Mouse (Mus musculus) liver, embryonic 12.5 days (tissue): ENCODE data around the gene Krt24. TPM values are rescaled to one million over a fixed set of nuclear protein-coding genes. Genes with fewer than 3 reads are reported as not detected.

Experiments used
- ATAC-seq: fragments of 200-750 bp; cut with Nextera tagmentation; 2 replicates; pipeline ENCODE4 v1.8.0; 2017; ENCODE audit warnings: moderate number of reproducible peaks, mild to moderate bottlenecking, moderate library complexity
- H3K27ac ChIP-seq: fragments of 300-500 bp; sonication (generic); 2 replicates; pipeline ENCODE4 v1.5.1; 2016; ENCODE audit warnings: mild to moderate bottlenecking
- H3K27me3 ChIP-seq: fragments of 300-500 bp; sonication (generic); replicated peaks from 2 replicates; pipeline ENCODE4 v1.6.1; 2016; ENCODE audit warnings: mild to moderate bottlenecking, moderate library complexity
- H3K36me3 ChIP-seq: fragments of 300-500 bp; sonication (generic); 2 replicates; pipeline ENCODE4 v1.6.1; 2016; ENCODE audit warnings: mild to moderate bottlenecking, moderate library complexity
- H3K4me1 ChIP-seq: fragments of 300-500 bp; sonication (generic); 2 replicates; pipeline ENCODE4 v1.6.1; 2016
- H3K4me2 ChIP-seq: fragments of 300-500 bp; sonication (generic); 2 replicates; pipeline ENCODE4 v1.6.1; 2016; ENCODE audit warnings: mild to moderate bottlenecking, moderate library complexity
- H3K4me3 ChIP-seq: fragments of 300-500 bp; sonication (generic); 2 replicates; pipeline ENCODE4 v1.5.1; 2016; ENCODE audit warnings: mild to moderate bottlenecking, moderate library complexity
- H3K9ac ChIP-seq: fragments of 300-500 bp; sonication (generic); 2 replicates; pipeline ENCODE4 v1.6.1; 2016; ENCODE audit warnings: mild to moderate bottlenecking, moderate library complexity
- H3K9me3 ChIP-seq: fragments of 300-500 bp; sonication (generic); replicated peaks from 2 replicates; pipeline ENCODE4 v1.6.1; 2016; ENCODE audit warnings: mild to moderate bottlenecking, moderate library complexity
- WGBS: fragments of 180-500 bp; shearing (Covaris S2); methylation state at CpG from one replicate; pipeline ENCODE4 v1.1.7; 2016; ENCODE audit not compliant: insufficient replicate concordance; 5-methylcytosine and 5-hydroxymethylcytosine counted together
- polyA plus RNA-seq: library from polyadenylated mRNA; unstranded; fragments of >200 nt; fragmentation: Nextera tagmentation; extraction: Ambion mirVana; gene quantifications from 2 replicates; pipeline ENCODE4 v1.2.1, GENCODE M21; 2016

The Krt24 gene
- polyA plus RNA-seq, 1 experiment from 2014 or later, result not detected

GRCm38 (mm10) chr11:99283334-99283733 lies 1.7 kb downstream of the Krt24 start:
- Histone ChIP-seq H3K4me2 (no peak overlapping the region), H3K9me3 (no peaks in the 10 kb centered on the region), H3K9ac (no peak overlapping the region), H3K36me3 (no peaks in the 10 kb centered on the region), H3K4me1 (no peaks in the 10 kb centered on the region), H3K27ac (no peak overlapping the region), H3K4me3 (no peak overlapping the region), H3K27me3 (no peaks in the 10 kb centered on the region)
- no peak for ATAC-seq
- 39% methylated on average over 4 of the region's 4 CpGs for WGBS

- WGBS, result 59% methylated on average over 9 of the region's 9 CpGs
- H3K27me3 ChIP-seq, result no peaks in the 10 kb centered on the region
- H3K36me3 ChIP-seq, result no peaks in the 10 kb centered on the region
- H3K4me3 ChIP-seq, result no peak overlapping the region
- no peak overlapping the region for H3K4me2 ChIP-seq
- H3K9me3 ChIP-seq, result no peaks in the 10 kb centered on the region
- H3K4me1 ChIP-seq, result no peaks in the 10 kb centered on the region
- ATAC-seq, result no peak
- H3K27ac ChIP-seq, result no peak overlapping the region
- no peak overlapping the region for H3K9ac ChIP-seq
These were observed 3.9 kb downstream of the Krt24 start for GRCm38 (mm10) chr11:99281116-99281515.

- Histone ChIP-seq H3K36me3 (no peaks in the 10 kb centered on the region), H3K27me3 (no peaks in the 10 kb centered on the region), H3K9me3 (no peaks in the 10 kb centered on the region), H3K4me3 (no peak overlapping the region), H3K4me2 (no peak overlapping the region), H3K27ac (no peak overlapping the region), H3K9ac (no peak overlapping the region), H3K4me1 (0 out of 2 replicates have a peak, but pooled peaks cover 1% of the 10 kb centered on the region)
- 57% methylated on average over 5 of the region's 5 CpGs for WGBS
- ATAC-seq, result no peak
These were observed 5.1 kb downstream of the Krt24 start for GRCm38 (mm10) chr11:99279986-99280385.

GRCm38 (mm10) chr11:99276786-99277185 lies 8.3 kb downstream of the Krt24 start:
- no peaks in the 10 kb centered on the region for H3K36me3 ChIP-seq
- 0 out of 2 replicates have a peak, but pooled peaks cover 3% of the 10 kb centered on the region for H3K4me1 ChIP-seq
- no peak for ATAC-seq
- H3K9ac ChIP-seq, result no peak overlapping the region
- H3K27ac ChIP-seq, result no peak overlapping the region
- H3K4me2 ChIP-seq, result no peak overlapping the region
- no peak overlapping the region for H3K4me3 ChIP-seq
- WGBS, result 55% methylated on average over 7 of the region's 7 CpGs
- no peaks in the 10 kb centered on the region for H3K9me3 ChIP-seq
- no peaks in the 10 kb centered on the region for H3K27me3 ChIP-seq

GRCm38 (mm10) chr11:99275624-99276023 lies 9.4 kb downstream of the Krt24 start:
- Histone ChIP-seq H3K4me1 (0 out of 2 replicates have a peak, but pooled peaks cover 3% of the 10 kb centered on the region), H3K36me3 (no peaks in the 10 kb centered on the region), H3K27ac (no peak overlapping the region), H3K9me3 (no peaks in the 10 kb centered on the region), H3K4me3 (no peak overlapping the region), H3K4me2 (no peak overlapping the region), H3K9ac (no peak overlapping the region), H3K27me3 (no peaks in the 10 kb centered on the region)
- WGBS, result 67% methylated on average over 6 of the region's 6 CpGs
- no peak for ATAC-seq

GRCm38 (mm10) chr11:99272721-99273120 lies 12.3 kb downstream of the Krt24 start:
- Histone ChIP-seq H3K36me3 (no peaks in the 10 kb centered on the region), H3K9ac (no peak overlapping the region), H3K4me1 (0 out of 2 replicates have a peak, but pooled peaks cover 3% of the 10 kb centered on the region), H3K9me3 (no peaks in the 10 kb centered on the region), H3K4me3 (no peak overlapping the region), H3K27ac (no peak overlapping the region), H3K4me2 (no peak overlapping the region), H3K27me3 (no peaks in the 10 kb centered on the region)
- ATAC-seq, result no peak
- WGBS, result 64% methylated on average over 4 of the region's 4 CpGs

GRCm38 (mm10) chr11:99269192-99269591 lies 15.9 kb downstream of the Krt24 start:
- Histone ChIP-seq H3K27me3 (no peaks in the 10 kb centered on the region; the same call in 1 of the 2 replicates), H3K4me1 (no peaks in the 10 kb centered on the region), H3K36me3 (no peaks in the 10 kb centered on the region), H3K4me2 (no peak overlapping the region), H3K4me3 (no peak overlapping the region), H3K27ac (no peak overlapping the region), H3K9me3 (no peaks in the 10 kb centered on the region), H3K9ac (no peak overlapping the region)
- no peak for ATAC-seq
- 55% methylated on average over 7 of the region's 7 CpGs for WGBS

- H3K9ac ChIP-seq, result no peak overlapping the region
- H3K36me3 ChIP-seq, result no peaks in the 10 kb centered on the region
- no peaks in the 10 kb centered on the region for H3K9me3 ChIP-seq
- no peaks in the 10 kb centered on the region; the same call in 1 of the 2 replicates for H3K27me3 ChIP-seq
- H3K4me2 ChIP-seq, result no peak overlapping the region
- no peak overlapping the region for H3K27ac ChIP-seq
- no peaks in the 10 kb centered on the region for H3K4me1 ChIP-seq
- WGBS, result 45% methylated on average over 9 of the region's 9 CpGs
- ATAC-seq, result no peak
- H3K4me3 ChIP-seq, result no peak overlapping the region
These were observed 19.3 kb downstream of the Krt24 start for GRCm38 (mm10) chr11:99265796-99266195.

- no peak overlapping the region for H3K27ac ChIP-seq
- 59% methylated on average over 9 of the region's 9 CpGs for WGBS
These were observed 19.8 kb downstream of the Krt24 start for GRCm38 (mm10) chr11:99265220-99265619.

GRCm38 (mm10) chr11:99256213-99256612 lies 28.8 kb downstream of the Krt24 start:
- H3K27me3 ChIP-seq, result no peaks in the 10 kb centered on the region
- H3K36me3 ChIP-seq, result no peaks in the 10 kb centered on the region
- 51% methylated on average over 4 of the region's 4 CpGs for WGBS
- no peak for ATAC-seq
- no peak overlapping the region for H3K9ac ChIP-seq
- no peaks in the 10 kb centered on the region for H3K4me1 ChIP-seq
- H3K27ac ChIP-seq, result no peak overlapping the region
- no peak overlapping the region for H3K4me2 ChIP-seq
- H3K4me3 ChIP-seq, result no peak overlapping the region
- no peaks in the 10 kb centered on the region for H3K9me3 ChIP-seq

More at GRCm38 (mm10) chr11:99265220-99265619, 19.8 kb downstream of the Krt24 start:
- Histone ChIP-seq H3K9ac (no peak overlapping the region), H3K9me3 (no peaks in the 10 kb centered on the region), H3K4me1 (no peaks in the 10 kb centered on the region), H3K36me3 (no peaks in the 10 kb centered on the region), H3K27me3 (no peaks in the 10 kb centered on the region; the same call in 1 of the 2 replicates), H3K4me2 (no peak overlapping the region), H3K4me3 (no peak overlapping the region)
- ATAC-seq, result no peak

- Histone ChIP-seq H3K36me3 (no peaks in the 10 kb centered on the region), H3K4me2 (no peak overlapping the region), H3K9ac (no peak overlapping the region), H3K27me3 (no peaks in the 10 kb centered on the region), H3K4me1 (no peaks in the 10 kb centered on the region), H3K27ac (no peak overlapping the region), H3K4me3 (no peak overlapping the region), H3K9me3 (no peaks in the 10 kb centered on the region)
- no peak for ATAC-seq
- WGBS, result 66% methylated on average over 8 of the region's 8 CpGs
These were observed 29.7 kb downstream of the Krt24 start for GRCm38 (mm10) chr11:99255316-99255715.

GRCm38 (mm10) chr11:99253893-99254292 lies 31.2 kb downstream of the Krt24 start:
- Histone ChIP-seq H3K4me3 (no peak overlapping the region), H3K4me1 (no peaks in the 10 kb centered on the region), H3K9me3 (no peaks in the 10 kb centered on the region), H3K27me3 (no peaks in the 10 kb centered on the region), H3K4me2 (no peak overlapping the region), H3K9ac (no peak overlapping the region), H3K27ac (no peak overlapping the region), H3K36me3 (no peaks in the 10 kb centered on the region)
- WGBS, result 43% methylated on average over 2 of the region's 2 CpGs
- ATAC-seq, result no peak

- ATAC-seq, result no peak
- no peak overlapping the region for H3K9ac ChIP-seq
- H3K27ac ChIP-seq, result no peak overlapping the region
- H3K4me3 ChIP-seq, result no peak overlapping the region
- H3K27me3 ChIP-seq, result no peaks in the 10 kb centered on the region
- no peak overlapping the region for H3K4me2 ChIP-seq
- WGBS, result 71% methylated on average over 8 of the region's 8 CpGs
- H3K36me3 ChIP-seq, result no peaks in the 10 kb centered on the region
- no peaks in the 10 kb centered on the region for H3K4me1 ChIP-seq
- no peaks in the 10 kb centered on the region for H3K9me3 ChIP-seq
These were observed 32.4 kb downstream of the Krt24 start for GRCm38 (mm10) chr11:99252671-99253070.
